Mouse (Mus musculus) liver, embryonic 12.5 days (tissue): ENCODE measurements around the gene Mcl1. TPM values are rescaled to one million over a fixed set of nuclear protein-coding genes. Genes with fewer than 3 reads are reported as not detected.
"Not testable (repeated sequence)": the region's sequence is repeated elsewhere in the genome, so short reads cannot be mapped to it uniquely, and the experiment has no call there.

Experiments
- ATAC-seq: fragments of 200-750 bp; cut with Nextera tagmentation; 2 replicates; pipeline ENCODE4 v1.8.0; 2017; ENCODE audit warnings: moderate number of reproducible peaks, mild to moderate bottlenecking, moderate library complexity
- H3K27ac ChIP-seq: fragments of 300-500 bp; sonication (generic); 2 replicates; pipeline ENCODE4 v1.5.1; 2016; ENCODE audit warnings: mild to moderate bottlenecking
- H3K27me3 ChIP-seq: fragments of 300-500 bp; sonication (generic); replicated peaks from 2 replicates; pipeline ENCODE4 v1.6.1; 2016; ENCODE audit warnings: mild to moderate bottlenecking, moderate library complexity
- H3K36me3 ChIP-seq: fragments of 300-500 bp; sonication (generic); 2 replicates; pipeline ENCODE4 v1.6.1; 2016; ENCODE audit warnings: mild to moderate bottlenecking, moderate library complexity
- H3K4me1 ChIP-seq: fragments of 300-500 bp; sonication (generic); 2 replicates; pipeline ENCODE4 v1.6.1; 2016
- H3K4me2 ChIP-seq: fragments of 300-500 bp; sonication (generic); 2 replicates; pipeline ENCODE4 v1.6.1; 2016; ENCODE audit warnings: mild to moderate bottlenecking, moderate library complexity
- H3K4me3 ChIP-seq: fragments of 300-500 bp; sonication (generic); 2 replicates; pipeline ENCODE4 v1.5.1; 2016; ENCODE audit warnings: mild to moderate bottlenecking, moderate library complexity
- H3K9ac ChIP-seq: fragments of 300-500 bp; sonication (generic); 2 replicates; pipeline ENCODE4 v1.6.1; 2016; ENCODE audit warnings: mild to moderate bottlenecking, moderate library complexity
- H3K9me3 ChIP-seq: fragments of 300-500 bp; sonication (generic); replicated peaks from 2 replicates; pipeline ENCODE4 v1.6.1; 2016; ENCODE audit warnings: mild to moderate bottlenecking, moderate library complexity
- WGBS: fragments of 180-500 bp; shearing (Covaris S2); methylation state at CpG from one replicate; pipeline ENCODE4 v1.1.7; 2016; ENCODE audit not compliant: insufficient replicate concordance; 5-methylcytosine and 5-hydroxymethylcytosine counted together
- polyA plus RNA-seq: library from polyadenylated mRNA; unstranded; fragments of >200 nt; fragmentation: Nextera tagmentation; extraction: Ambion mirVana; gene quantifications from 2 replicates; pipeline ENCODE4 v1.2.1, GENCODE M21; 2016

Gene Mcl1
- polyA plus RNA-seq, 1 experiment from 2014 or later = 66.5 TPM

DNA sequence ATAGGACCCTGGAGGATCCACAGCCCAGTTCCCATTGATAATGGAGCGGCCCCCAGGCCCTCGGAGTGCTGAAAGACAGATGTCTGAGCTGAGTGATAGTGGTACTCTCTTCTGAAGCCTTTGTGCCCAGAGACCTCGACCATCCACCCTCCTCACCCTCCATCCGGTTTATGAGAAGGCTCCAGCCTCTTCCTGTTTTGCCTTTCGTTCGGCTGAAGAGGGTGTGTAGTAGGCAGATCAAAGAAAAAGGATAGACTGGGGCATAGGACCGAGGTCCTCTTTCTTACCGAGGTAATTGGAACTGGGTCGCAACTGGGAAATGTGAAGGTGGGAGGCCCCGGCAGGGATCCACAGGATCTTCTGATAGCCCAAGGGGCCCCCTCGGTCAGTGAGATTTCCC is 22.8 kb downstream of the Mcl1 start:
- Histone ChIP-seq H3K4me1 (peaks cover 61% of the 10 kb centered on the region), H3K4me2 (peak overlapping the region; percentile 27), H3K4me3 (no peak overlapping the region), H3K36me3 (no peaks in the 10 kb centered on the region), H3K9me3 (no peaks in the 10 kb centered on the region), H3K27me3 (peaks cover 29% of the 10 kb centered on the region), H3K27ac (no peak overlapping the region), H3K9ac (peak overlapping the region; percentile 44)
- WGBS = 20% methylated on average over 11 of the region's 11 CpGs
- no peak for ATAC-seq

GRCm38 (mm10) chr3:95682878-95683277 is 24.3 kb downstream of the Mcl1 start:
- no peaks in the 10 kb centered on the region for H3K36me3 ChIP-seq
- peaks cover 58% of the 10 kb centered on the region for H3K4me1 ChIP-seq
- no peak overlapping the region for H3K27ac ChIP-seq
- no peak overlapping the region for H3K9ac ChIP-seq
- peaks cover 45% of the 10 kb centered on the region for H3K27me3 ChIP-seq
- 54% methylated on average over 5 of the region's 5 CpGs for WGBS
- no peak overlapping the region for H3K4me2 ChIP-seq
- H3K9me3 ChIP-seq = no peaks in the 10 kb centered on the region
- no peak for ATAC-seq
- no peak overlapping the region for H3K4me3 ChIP-seq

GRCm38 (mm10) chr3:95684846-95685245 is 26.3 kb downstream of the Mcl1 start:
- no peaks in the 10 kb centered on the region for H3K9me3 ChIP-seq
- H3K4me2 ChIP-seq = no peak overlapping the region
- H3K27ac ChIP-seq = no peak overlapping the region
- no peaks in the 10 kb centered on the region for H3K36me3 ChIP-seq
- peaks cover 57% of the 10 kb centered on the region for H3K27me3 ChIP-seq
- no peak for ATAC-seq
- no peak overlapping the region for H3K9ac ChIP-seq
- H3K4me1 ChIP-seq = peaks cover 57% of the 10 kb centered on the region
- 27% methylated on average over 6 of the region's 8 CpGs for WGBS
- H3K4me3 ChIP-seq = no peak overlapping the region

GRCm38 (mm10) chr3:95685301-95685700 is 26.7 kb downstream of the Mcl1 start:
- 80% methylated on average over 4 of the region's 4 CpGs for WGBS

DNA sequence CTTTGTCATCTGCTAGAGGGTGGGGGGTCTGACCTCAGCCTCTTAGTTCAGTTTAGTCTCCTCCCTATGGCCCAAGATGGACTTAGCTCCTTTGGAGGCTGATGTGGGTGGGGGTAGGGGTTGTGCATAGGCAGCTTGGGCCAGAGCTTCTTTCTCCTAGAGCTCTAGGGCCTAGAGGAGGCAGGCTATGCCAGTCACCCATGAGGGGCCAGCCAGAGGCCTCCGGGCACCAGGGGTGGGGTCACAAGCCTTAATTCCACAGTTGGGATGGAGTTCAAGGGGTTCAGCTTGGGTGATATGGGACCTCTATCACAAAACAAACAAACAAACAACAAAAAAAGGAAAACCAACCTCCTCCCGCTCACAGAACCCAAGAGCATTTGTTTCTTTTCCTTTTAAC is 27.1 kb downstream of the Mcl1 start:
- no peaks in the 10 kb centered on the region for H3K36me3 ChIP-seq
- ATAC-seq = no peak
- peaks cover 57% of the 10 kb centered on the region for H3K27me3 ChIP-seq
- peaks cover 56% of the 10 kb centered on the region for H3K4me1 ChIP-seq
- no peak overlapping the region for H3K27ac ChIP-seq
- H3K4me3 ChIP-seq = no peak overlapping the region
- WGBS = 64% methylated on average over 2 of the region's 2 CpGs
- no peak overlapping the region for H3K4me2 ChIP-seq
- H3K9me3 ChIP-seq = no peaks in the 10 kb centered on the region
- no peak overlapping the region for H3K9ac ChIP-seq

More at GRCm38 (mm10) chr3:95685301-95685700, 26.7 kb downstream of the Mcl1 start:
- H3K4me2 ChIP-seq = no peak overlapping the region
- H3K4me1 ChIP-seq = peaks cover 57% of the 10 kb centered on the region
- ATAC-seq = no peak
- no peaks in the 10 kb centered on the region for H3K36me3 ChIP-seq
- H3K9me3 ChIP-seq = no peaks in the 10 kb centered on the region
- peaks cover 57% of the 10 kb centered on the region for H3K27me3 ChIP-seq
- no peak overlapping the region for H3K9ac ChIP-seq
- no peak overlapping the region for H3K4me3 ChIP-seq
- H3K27ac ChIP-seq = no peak overlapping the region

DNA sequence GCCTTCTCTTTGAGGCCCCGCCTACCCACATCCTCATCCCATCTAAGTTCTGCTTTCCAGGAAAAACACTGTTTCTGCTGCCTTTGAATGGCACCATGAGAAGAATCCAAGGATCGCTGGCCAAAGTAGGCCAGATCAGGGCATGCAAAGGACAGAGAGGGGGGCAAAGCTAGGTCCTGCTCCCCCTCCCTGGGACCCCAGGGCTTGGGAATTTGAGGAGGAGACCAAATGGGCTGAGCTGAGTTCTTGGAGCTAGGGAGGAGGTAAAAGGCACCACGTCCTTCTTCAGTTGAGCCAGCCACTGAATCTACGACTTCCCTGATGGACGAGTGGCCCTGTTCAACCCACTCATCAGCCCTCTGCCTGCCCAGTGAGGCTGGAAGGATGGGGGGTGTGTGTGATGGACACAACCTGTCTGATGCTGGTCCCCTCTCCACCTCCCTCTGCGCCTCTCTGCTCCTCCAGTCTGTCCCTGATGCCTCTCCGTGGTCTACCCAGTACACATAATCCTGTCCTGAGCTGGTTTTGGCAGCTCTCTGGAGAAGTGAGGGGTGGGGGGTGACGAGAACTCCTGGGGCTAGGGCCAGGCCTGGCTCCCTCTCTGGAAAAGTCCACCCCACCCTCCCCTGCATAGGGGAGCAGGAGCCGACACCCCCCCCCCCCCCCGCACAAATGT is 28.0 kb downstream of the Mcl1 start:
- Histone ChIP-seq H3K27me3 (peaks cover 56% of the 10 kb centered on the region), H3K4me3 (no peak overlapping the region), H3K9ac (no peak overlapping the region), H3K27ac (no peak overlapping the region), H3K4me1 (peaks cover 46% of the 10 kb centered on the region), H3K9me3 (no peaks in the 10 kb centered on the region), H3K36me3 (no peaks in the 10 kb centered on the region), H3K4me2 (peak overlapping the region; percentile 80; the same call in 1 of the 2 replicates)
- 41% methylated on average over 10 of the region's 10 CpGs for WGBS
- ATAC-seq = no peak

DNA sequence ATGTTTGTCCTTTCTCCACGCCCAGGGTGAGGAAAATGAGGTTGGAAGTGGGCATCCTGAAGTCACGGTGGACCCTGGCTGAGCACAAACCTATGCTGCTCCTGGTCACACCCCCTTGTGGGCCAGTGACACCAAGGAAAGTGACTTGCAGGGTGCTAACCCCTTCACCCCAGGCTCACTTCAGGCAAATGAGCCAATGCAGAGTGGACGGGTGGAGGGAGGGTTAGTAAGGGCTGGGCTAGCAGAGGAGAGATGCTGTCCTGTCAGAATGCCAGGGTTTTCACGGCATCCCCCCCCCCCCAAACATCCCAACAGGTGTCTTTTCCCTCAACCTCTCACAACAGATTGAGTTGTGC is 28.6 kb downstream of the Mcl1 start:
- Histone ChIP-seq H3K4me2 (peak overlapping the region; percentile 80), H3K4me3 (peak overlapping the region; percentile 50), H3K27me3 (peaks cover 51% of the 10 kb centered on the region), H3K36me3 (no peaks in the 10 kb centered on the region), H3K9ac (peak overlapping the region; percentile 64), H3K27ac (no peak overlapping the region), H3K4me1 (peaks cover 41% of the 10 kb centered on the region), H3K9me3 (no peaks in the 10 kb centered on the region)
- WGBS = 31% methylated on average over 4 of the region's 4 CpGs
- ATAC-seq = no peak

- H3K27ac ChIP-seq = no peak within 1 kb of the TSS
- peak; percentile 47; the same call in 1 of the 2 replicates for ATAC-seq
- 12% methylated on average over 50 of the region's 50 CpGs for WGBS
- H3K4me2 ChIP-seq = peak within 1 kb of the TSS; percentile 80
- peak within 1 kb of the TSS; percentile 50 for H3K4me3 ChIP-seq
- H3K9me3 ChIP-seq = no peaks in the 10 kb centered on the region
- H3K9ac ChIP-seq = peak within 1 kb of the TSS; percentile 64
- no peaks in the 10 kb centered on the region for H3K36me3 ChIP-seq
- peaks cover 50% of the 10 kb centered on the region for H3K27me3 ChIP-seq
- H3K4me1 ChIP-seq = peaks cover 43% of the 10 kb centered on the region
Measured at GRCm38 (mm10) chr3:95687524-95688421, 29.2 kb downstream of the Mcl1 start, which contains the start of gene Adamtsl4. Adamtsl4 (minus strand) TSS chr3:95687917.

DNA sequence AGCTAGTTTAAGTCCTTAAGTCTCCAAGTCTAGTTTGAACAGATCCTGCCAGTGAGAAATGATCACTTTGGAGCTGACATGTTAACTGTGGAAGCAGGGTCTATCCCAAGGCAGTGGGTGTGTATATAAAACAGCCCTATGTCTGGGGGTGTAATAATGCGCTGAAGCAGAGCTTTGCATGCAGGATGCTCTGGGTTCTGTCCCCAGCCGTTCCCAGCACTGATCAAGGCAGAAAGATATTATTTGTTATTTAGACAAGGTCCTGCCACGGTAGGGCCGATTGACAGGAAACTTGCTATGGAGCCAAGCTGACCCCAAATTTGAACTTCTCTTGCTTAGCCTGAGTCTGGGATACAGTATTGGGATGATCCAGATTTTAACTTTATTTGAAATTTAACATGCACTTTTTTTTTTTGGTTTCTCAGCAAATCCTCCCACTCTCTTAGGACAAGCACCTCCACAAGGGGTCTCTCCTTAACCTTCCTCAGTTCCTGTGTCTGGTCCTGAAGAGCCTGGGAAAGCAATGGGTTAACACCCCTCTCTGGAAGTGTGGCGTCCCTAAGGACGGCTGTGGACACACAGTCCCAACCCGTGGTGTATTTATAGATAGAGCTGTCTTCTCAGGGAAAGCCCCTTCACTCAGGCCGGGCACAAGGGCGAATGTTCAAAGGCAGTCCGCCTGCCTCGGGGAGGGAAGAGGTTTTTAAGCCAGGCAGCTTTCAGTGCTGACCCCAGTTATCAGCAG is 30.8 kb downstream of the Mcl1 start:
- Histone ChIP-seq H3K27ac (no peak overlapping the region), H3K9me3 (no peaks in the 10 kb centered on the region), H3K4me3 (no peak overlapping the region), H3K36me3 (no peaks in the 10 kb centered on the region), H3K27me3 (peaks cover 41% of the 10 kb centered on the region), H3K4me1 (peaks cover 52% of the 10 kb centered on the region), H3K4me2 (no peak overlapping the region), H3K9ac (no peak overlapping the region)
- 38% methylated on average over 11 of the region's 11 CpGs for WGBS
- no peak for ATAC-seq

DNA sequence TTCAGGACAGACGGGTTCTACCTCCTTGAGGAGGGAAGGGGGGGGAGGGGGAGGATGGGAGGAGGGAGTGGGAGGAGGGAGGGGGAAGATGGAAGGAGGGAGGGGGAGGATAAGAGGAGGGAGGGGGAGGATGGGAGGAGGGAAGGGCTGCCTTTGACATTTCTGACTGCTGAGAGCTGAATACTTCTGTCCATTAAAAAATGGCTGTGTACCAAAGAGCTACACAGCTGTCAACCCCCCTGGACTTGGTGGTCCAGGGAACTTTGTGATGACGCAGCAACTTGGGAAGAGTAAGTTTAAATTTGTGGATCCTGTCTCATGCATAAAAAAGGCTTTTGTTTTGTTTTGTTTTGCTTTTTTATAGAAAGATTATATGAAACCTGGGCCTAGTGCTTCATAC is 31.4 kb downstream of the Mcl1 start:
- Histone ChIP-seq H3K9me3 (no peaks in the 10 kb centered on the region), H3K27me3 (peaks cover 40% of the 10 kb centered on the region), H3K36me3 (no peaks in the 10 kb centered on the region), H3K4me1 (peaks cover 50% of the 10 kb centered on the region), H3K4me2 (no peak overlapping the region), H3K27ac (no peak overlapping the region), H3K4me3 (no peak overlapping the region), H3K9ac (no peak overlapping the region)
- no peak for ATAC-seq
- WGBS = 45% methylated on average over 2 of the region's 2 CpGs

DNA sequence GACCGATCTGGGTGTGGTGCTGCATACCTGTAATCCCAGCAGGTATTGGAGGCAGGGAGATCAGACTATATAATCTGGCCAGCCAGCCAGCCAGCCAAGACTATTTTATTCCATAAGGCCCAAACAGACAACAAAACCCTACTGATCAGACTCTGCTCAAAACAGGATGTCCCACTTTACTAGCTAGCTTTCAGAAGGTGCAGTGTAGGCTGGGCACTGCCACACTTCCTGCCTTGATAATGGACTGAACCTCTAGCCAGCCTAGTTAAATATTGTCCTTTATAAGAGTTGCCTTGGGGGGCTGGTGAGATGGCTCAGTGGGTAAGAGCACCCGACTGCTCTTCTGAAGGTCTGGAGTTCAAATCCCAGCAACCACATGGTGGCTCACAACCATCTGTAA is 32.0 kb downstream of the Mcl1 start:
- H3K4me1 ChIP-seq = peaks cover 44% of the 10 kb centered on the region
- ATAC-seq, H3K9ac ChIP-seq, H3K9me3 ChIP-seq, H3K4me3 ChIP-seq, H3K36me3 ChIP-seq, H3K27ac ChIP-seq, H3K4me2 ChIP-seq: not testable (repeated sequence)
- 86% methylated on average over 2 of the region's 2 CpGs for WGBS
- peaks cover 36% of the 10 kb centered on the region for H3K27me3 ChIP-seq

DNA sequence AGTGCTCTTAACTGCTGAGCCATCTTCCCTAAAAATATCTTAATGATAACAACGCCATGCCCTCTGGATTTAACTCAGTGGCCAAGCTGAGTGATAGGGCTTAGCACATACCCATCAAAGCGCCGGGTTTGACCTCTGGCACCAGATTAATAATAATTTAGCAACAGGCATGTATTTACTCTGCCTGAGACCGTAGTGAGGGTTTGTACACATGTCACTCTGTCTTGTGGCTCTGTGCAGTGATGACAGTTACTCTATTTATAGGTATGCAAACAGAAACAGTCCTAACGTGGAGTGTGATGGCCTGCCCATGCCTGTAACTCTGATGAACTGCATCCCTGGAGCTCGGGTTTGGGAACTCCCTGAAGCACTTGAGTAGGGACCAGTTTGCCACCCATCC is 34.1 kb downstream of the Mcl1 start:
- no peak overlapping the region for H3K27ac ChIP-seq
- no peaks in the 10 kb centered on the region for H3K9me3 ChIP-seq
- H3K9ac ChIP-seq = no peak overlapping the region
- H3K4me3 ChIP-seq = no peak overlapping the region
- peaks cover 14% of the 10 kb centered on the region for H3K27me3 ChIP-seq
- WGBS = 58% methylated on average over 6 of the region's 6 CpGs
- no peak overlapping the region for H3K4me2 ChIP-seq
- ATAC-seq = no peak
- H3K36me3 ChIP-seq = no peaks in the 10 kb centered on the region
- peaks cover 33% of the 10 kb centered on the region for H3K4me1 ChIP-seq
